Mouse (Mus musculus) heart, postnatal 14 days (tissue): ENCODE measurements around the gene Mapkap1. TPM values are rescaled to one million over a fixed set of nuclear protein-coding genes. Genes with fewer than 3 reads are reported as not detected.

Experiments
- DNase-seq, 2 experiments: peaks; one replicate each; pipeline ENCODE4 v3.0.0; 2021 to 2022
- intact Hi-C: fragments of 180-260 bp; cut with DNase I; formaldehyde crosslinking; loops from one replicate; pipeline ENCODE4 v1.15.1; 2025
- total RNA-seq, 2 experiments: library from RNA; stranded (reverse); gene quantifications; 2 replicates each; pipeline ENCODE4 v1.2.3; 2021

Gene Mapkap1
- total RNA-seq, 2 experiments from 2014 or later = 61.0 to 64.4 TPM

DNA sequence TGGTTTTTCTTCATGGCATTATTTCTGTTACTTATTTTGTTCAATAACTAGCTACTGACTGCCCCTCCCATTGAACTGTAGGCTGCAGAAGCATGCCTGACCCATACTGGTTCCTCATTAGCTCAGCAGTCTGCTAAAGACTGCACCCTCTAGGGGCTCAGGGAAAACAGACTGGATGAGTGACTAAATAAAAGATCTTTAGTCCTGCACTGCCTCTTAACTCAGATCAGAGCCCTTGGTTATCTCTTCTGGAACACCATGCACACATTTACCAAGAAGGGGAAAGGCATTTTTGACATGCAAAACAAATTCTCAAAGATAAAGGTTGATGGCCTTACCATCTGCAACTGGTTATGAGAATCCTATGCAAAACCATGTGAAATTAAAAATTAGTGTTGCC, 157.3 kb downstream of the Mapkap1 start:
- no peak for DNase-seq
- intact Hi-C loops = no loop called here

DNA sequence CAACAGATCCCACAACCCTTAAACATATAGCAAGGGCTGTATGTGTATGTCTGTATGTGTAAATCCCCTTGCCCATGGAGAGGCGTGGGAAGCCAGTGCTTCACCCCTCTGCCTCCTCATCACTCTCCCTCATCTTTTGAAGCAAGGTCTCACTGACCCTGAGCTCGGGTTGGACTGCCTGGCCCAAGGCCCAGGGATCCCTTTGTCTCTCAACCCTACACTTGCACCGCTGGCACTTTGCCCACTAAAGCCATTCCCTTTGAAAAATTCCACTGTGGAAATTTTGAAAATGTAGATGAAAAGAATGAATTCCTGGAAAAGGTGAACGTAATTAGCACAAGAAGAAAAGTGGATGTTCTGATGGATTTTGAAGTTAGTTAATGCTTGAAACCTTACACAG, 159.6 kb downstream of the Mapkap1 start:
- intact Hi-C loops = no loop called here
- DNase-seq = no peak

DNA sequence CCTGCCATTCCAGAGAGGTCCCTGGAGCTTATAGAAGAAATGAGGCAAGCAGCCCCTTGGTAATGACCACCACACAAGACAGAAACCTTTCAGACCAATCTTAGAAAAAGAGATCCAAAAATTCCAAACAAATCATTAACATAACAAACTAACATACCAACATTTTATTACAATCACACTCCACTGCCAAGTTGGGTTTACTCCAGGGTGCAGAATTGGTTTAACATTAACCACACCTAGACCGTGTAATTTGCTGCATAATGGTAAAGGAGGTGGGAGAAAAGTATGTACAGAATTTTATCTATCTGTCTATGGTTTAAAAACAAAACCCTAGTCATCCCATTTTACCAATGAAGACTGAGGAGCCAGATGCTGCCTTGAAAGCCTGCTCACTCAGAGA, 160.0 kb downstream of the Mapkap1 start:
- intact Hi-C loops = no loop called here
- no peak for DNase-seq

DNA sequence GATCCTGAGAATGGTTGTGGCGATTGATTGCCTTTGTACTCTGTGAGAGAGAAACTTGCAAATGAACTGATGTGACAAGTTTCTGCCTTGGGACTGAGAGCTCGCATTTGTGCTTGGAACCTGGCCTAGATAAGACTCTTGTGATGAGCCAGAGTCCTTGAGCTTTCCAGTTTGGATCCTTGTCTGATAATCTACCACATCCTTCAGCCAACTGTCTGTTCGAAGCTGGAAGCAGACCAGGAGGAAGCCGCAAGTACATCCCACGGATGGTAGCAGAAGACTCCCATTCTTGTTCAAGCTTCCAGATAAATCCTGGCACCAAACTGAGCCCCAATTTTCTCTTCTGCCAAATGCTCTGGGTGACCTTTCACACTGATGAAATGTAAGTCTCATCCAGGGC, 162.6 kb downstream of the Mapkap1 start:
- intact Hi-C loops = no loop called here
- DNase-seq = peak; percentile 5 to 9

DNA sequence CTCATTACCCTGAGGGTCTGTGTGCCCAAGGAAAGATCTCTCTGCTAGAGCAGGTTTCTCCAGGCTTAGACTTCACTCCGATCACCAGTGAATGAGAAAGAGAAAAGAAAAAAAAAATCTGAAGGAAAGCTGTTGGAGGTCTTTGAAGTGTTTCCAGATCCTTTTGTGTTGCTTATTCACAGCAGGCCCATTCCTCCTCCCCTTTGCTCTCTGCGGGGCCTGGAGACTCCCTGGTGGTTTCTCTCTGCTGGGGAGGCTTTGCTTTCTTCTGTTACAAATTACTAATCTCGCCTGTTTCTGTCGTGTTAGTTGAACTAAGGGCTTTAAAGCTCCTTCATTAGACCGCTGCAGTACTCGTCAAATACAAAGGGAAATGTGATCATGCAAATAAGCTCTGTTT, 163.8 kb downstream of the Mapkap1 start:
- DNase-seq = no peak
- intact Hi-C loops = no loop called here

DNA sequence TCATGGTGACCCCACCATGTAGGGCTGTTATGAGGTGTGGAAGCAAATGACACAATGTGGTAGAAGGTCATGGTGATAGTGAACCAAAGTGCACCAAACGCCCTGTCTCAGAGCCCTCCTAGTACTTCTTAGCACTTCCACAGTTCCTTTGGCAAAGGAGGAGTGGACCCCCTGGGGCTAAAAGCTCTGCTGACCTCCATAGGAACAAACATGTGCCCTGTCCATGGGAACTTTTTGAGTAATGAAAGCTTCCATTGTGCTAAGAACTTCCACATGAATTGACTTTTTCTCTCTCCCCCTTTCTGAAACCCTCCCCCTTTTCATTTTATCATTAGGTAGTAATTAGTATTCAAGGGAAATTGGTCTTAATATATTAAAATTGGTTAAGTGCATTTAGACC, 164.5 kb downstream of the Mapkap1 start:
- DNase-seq = no peak
- intact Hi-C loops = no loop called here

DNA sequence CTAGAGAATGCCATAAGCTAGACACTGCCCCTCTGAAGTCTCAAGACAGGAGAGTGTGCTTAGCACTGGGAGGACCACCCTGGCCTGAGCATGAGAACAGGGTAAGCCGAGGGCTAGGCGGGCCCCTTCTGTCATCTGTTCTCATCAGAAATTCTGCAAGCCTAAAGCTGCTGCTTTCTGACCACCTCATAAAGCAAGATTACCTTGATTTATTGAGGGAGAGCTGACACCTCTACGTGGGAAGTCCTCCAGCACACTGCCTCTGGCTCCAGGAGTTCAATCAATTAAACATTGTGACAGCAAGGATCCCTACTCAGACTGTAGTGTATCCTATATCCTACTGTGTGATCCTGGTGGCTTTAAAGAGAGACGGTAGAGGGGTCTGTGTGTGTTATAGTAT, 166.5 kb downstream of the Mapkap1 start:
- intact Hi-C loops = no loop called here
- no peak for DNase-seq

DNA sequence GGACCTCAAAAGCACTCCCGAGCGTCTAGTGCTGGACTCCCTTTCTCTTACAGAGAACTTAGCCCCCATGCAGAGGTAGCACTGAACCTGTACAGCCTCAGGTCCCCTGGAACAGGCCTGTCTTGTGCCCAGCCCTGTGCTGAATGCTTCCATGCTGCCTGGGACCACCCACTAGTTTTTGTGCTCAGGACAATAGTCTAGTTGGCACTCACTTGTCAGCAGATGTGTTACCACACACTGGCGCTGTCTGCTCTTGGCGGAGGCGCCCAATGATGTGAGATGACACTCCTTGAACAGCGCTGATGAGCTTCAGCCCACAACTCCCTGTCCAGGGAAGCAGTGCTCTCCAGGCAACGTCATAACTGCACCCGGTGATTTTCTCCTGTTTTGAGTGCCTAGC, 182.0 kb downstream of the Mapkap1 start:
- no peak for DNase-seq
- intact Hi-C loops = no loop called here

DNA sequence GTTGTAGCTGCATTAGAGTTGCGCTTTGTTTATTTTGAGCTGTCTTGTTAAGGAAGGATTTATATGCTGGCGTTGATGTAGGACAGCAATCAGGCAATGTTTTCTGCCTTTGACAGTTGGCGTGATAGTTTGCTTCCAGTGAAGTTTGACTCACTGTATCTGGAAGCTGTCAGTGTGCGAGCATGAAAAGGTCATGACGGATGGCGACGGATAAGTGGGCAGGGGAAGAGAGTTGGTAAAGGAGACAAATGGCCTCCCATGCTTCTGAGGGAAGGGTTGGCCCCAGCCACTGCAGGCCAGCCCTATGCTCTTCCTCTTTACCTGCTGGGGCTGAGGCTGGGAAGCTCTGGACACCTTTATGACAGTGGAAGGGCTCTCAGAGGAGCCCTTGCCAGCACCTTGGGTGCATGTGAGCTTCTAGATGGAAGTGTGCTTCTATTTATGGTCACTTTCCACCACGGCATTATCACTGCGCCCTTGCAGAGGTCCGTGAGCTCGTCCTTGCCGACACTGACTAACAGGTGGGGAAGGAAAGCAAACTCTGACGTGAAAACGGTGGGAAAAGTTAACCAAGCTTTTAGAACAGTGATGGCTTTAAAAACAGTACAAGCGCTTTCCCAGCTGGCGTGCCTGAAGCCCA, 185.3 kb downstream of the Mapkap1 start:
- DNase-seq = peak; percentile 4 to 11
- intact Hi-C loops = no loop called here

DNA sequence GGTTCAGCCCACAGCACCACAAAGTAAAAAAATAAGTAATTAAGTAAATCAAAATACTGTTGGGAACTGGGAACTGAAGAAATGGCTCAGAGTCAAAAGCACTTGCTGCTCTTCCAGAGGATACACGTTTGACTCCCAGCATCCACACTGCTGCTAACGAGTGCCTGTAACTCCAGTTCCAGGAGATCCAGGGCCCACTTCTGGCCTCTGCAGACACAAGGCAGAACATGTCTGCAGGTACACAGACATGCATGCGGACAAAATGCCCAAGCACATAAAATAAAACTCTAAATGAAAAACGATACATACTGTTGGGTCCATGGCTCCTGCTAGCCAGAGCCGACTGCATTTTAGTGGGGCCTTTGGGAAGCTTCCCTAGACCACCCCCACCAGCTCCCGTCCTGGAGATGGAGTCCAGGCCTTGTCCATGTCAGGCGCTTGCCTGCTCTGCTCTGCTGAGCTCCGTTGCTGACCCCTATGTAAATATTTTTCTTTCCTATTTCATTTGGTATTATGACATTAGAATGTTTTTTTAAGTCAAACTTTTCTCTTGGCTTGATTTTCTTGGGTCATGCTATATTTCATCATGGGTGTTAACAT, 185.9 kb downstream of the Mapkap1 start:
- intact Hi-C loops = no loop called here
- no peak for DNase-seq

DNA sequence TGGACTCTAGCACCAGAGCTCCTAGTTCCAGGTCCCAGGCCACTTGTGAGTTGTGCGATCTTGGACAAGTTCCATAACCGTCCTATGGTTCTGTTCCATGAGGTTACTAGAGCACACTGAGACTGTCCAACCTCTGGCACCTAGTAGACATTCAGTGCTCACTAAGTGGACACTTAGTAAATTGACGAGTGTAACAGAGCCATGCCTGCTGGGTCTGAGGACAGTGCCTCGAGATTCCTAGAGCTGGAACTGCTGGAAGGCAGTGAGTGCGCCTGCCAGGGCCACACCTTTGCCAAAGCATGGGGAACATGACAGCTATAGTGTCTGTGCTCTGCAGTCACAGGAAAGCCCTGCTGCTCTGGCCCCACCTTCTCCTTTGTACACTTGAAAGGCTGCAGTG, 187.4 kb downstream of the Mapkap1 start:
- peak; percentile 19 to 31 for DNase-seq
- intact Hi-C loops = no loop called here

DNA sequence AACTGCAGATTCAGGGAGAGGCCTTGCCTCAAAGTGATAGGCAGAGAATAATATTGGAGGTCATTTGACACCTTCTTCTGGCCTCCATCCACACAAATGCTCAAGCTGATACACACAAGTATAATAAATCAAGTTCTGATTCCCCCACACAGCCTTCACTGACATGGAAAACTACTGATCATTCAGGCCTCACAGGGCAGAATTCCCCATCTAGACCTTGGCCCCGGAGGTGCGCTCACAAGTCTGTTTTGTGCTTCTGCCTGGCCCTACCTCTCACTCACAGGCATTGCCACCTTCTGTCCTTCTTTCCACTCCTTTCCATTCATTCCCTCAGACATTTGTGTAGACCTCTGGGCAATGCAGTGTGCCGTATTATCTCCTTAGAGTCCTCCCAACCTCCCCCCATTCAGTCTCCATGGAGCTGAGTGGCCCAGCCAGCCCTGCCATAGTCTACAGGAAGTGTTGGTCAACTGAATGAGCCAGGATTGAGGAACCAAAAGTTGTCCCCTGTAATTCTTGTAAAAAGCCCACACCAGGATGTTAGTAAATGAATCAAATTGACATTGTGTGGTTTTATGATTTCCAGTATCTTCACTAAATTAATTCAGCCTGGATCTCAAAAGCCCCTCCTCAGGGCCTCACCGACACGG, 193.2 kb downstream of the Mapkap1 start:
- intact Hi-C loops = no loop called here
- DNase-seq = no peak

DNA sequence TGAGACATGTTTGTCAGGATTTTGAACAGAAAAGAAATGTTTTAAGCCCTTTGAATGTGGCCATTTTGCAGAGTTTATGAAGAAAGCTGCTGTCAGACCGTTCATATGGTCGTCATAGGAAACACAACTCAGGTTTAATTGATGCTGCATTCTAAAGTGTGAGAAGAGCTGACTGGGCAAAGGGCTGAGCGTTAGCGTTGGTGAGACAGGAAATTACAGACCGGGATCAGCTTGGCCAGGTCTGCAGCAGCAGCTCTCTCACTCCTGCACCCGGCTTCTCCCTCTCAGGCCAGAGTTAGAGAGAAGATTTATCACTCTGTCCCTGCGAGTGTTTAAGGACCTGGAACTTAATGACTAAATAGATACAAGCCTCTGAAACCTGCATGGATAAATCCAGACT, 194.2 kb downstream of the Mapkap1 start:
- intact Hi-C loops = no loop called here
- no peak for DNase-seq

DNA sequence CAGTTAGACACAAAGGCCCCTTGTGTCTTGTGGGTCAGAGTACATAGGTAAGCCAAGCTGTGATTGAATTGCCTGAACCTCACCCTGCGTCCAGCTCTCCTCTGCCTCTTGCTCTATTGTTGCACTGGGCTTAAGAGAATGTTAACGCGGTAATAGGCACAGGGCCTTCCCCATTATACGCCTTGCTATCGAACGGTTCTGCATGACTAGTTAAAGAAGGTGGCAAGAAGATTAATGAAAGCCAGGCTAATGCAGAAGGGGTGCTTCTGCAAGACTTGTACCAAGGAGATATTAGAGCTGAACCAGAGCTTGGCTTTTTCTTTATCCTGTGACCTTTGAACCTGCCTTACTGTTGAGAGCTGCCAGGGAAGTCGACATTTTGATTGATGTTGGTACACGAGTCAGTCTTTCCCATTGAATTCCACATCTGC, 195.6 kb downstream of the Mapkap1 start:
- intact Hi-C loops = no loop called here

DNA sequence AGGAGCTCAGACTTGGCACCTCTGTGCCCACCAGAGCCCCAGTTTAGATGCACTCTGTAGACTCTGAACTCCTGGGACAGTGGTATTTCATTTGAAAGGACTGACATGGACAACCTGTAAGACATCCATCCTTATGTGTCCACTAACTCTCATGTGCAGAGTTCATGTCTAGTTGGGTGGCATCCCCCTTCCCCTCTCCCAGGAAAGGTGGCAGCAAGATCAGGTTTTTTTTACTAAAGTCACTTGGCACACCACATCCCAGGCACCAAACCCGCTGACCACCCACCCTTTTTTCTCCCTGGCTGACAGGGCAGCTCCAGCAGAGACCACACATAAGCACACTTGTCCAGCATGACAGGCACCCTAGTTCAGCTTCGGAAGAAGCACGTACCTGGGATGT, 196.3 kb downstream of the Mapkap1 start:
- intact Hi-C loops = no loop called here
- no peak for DNase-seq

More for the DNA sequence above, 195.6 kb downstream of the Mapkap1 start:
- DNase-seq = no peak

DNA sequence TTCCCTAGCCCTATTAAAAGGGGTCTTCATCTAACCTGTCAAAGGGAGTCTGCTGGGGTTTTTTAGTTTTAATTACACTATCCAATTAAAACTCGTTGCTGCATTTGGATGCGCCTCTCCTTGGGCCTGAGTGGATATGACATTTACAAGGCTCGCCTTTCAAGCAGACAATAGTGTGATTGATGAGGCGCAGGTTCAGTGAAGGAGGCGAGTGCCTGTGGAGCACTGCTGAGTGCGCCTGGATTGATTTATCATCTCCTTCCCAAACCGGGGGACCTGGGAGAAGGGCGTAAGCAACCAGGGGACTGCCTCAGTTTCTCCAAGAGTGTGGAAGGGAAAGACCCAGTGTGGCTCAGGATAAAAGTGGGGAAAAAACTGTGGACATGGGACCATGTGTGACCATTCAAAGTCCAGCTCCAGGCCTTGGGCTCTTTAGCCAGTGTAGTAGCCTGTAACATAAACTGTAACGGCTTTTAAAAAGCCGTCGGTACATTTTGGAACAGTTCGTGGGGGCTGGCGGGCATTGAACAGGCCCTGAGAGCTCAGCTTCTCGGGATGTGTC, 197.2 kb downstream of the Mapkap1 start:
- intact Hi-C loops = no loop called here

DNA sequence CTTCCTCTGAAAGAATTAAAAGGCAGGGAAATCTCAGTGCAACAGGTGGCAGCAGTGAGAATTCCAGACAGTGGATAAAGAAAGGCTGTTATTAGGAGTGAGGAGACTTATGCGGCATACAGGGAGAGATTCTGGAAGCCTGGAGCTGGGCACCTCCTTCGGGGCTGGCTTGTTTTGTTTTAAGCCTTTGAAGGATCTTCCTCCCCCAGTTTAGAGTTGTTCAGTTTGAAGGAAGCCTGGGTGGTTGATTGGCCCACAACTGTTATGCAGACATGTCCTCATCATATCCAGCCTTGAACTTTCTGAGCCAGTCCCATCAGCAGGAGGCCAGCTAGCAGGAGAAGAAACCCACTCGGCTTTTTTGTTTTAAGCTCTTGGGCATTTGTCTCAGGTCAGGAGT, 198.5 kb downstream of the Mapkap1 start:
- intact Hi-C loops = no loop called here
- DNase-seq = no peak

More for the DNA sequence above, 197.2 kb downstream of the Mapkap1 start:
- no peak for DNase-seq

DNA sequence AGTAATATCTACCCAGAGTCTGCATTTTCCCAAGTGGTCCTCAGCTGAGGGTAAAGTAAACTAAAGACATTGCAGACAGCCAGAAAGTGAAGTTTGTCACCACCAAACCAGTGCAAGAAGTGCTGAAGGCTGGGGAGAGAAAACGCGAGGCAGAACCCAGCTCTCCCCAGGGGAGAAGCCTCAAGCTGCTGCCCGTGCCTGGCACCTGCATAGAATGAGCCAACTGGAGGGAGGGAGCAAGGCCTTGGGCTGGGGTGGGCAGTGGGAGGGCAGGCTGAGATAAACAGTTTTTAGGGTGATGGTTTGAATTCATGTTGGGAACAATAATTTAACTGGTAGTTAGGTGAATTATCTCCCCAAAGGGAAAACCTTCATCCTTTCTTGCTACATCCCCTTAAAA, 202.3 kb downstream of the Mapkap1 start:
- intact Hi-C loops = no loop called here
- no peak for DNase-seq

DNA sequence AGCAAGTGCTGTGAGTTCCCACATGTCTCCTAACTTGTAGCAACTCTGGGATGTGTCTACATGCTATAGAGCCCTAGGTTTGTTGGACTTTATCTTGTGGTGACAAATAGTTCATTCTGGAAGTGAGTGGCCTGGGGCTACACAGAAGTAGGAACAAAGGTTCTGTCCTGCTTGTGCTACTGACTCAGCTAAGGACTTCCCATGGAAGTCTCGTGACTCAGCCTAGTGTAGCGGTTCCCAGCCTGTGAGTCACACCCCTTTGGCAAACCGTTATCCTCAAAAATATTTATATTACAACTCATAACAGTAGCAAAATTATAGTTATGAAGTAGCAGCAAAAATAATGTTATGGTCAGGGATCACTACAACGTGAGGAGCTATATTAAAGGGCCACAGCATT, 202.9 kb downstream of the Mapkap1 start:
- DNase-seq = no peak
- intact Hi-C loops = no loop called here

DNA sequence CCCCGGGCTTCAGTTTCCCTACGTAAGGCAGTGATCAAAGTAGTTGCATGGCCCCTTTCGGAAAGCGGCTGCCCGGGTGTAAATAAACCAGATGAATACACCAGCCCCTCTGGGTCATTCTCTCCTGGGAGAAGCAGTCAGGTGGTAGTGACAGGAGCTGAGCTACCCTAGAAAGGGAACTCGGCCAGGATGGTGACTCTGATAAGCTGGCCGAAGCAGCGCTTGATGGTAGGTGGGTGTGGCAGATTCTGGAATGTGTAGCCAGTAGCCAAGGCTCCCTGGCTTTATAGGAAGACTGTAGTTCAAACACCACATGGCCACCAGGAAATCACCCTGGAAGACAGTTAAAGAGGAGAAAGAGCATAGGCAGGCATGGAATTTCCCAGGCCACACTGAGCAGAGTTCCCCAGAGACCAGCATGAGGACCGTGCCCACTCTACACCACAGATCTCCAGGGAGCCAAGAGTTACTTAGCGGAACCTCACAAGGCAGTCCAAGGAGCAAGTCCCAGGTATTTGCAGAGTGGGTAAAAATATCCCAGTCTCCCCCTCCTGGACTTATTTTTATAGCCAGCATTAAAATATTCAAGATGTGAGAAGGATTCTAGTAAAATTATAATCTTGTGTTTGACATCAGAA, 214.3 kb downstream of the Mapkap1 start:
- intact Hi-C loops = no loop called here
- no peak for DNase-seq

DNA sequence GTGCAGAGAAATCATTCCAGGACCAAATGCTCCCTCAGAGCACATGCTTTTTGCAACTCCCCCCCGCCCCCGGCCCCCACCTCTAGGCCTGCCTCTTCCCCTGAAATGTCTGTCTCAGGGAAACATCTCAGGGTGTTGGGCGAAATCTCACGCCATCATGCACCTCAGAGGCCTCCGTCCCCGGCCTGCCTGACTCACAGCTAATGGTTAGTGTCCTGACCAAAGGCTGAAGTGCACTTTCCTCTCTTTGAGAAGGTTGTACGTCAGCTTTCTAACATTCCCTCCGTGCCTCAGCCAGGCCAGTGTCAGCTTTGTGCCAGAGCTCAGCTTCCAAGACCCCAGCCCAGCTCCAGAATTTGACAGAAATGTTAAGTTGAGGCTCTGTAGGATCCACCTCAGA, 214.9 kb downstream of the Mapkap1 start:
- no peak for DNase-seq
- intact Hi-C loops = no loop called here
